Mouse (Mus musculus) ES-E14 (cell line): ENCODE measurements around the gene Tshb. TPM values are rescaled to one million over a fixed set of nuclear protein-coding genes. Genes with fewer than 3 reads are reported as not detected.

Source experiments
- DNase-seq: peaks from one replicate; pipeline ENCODE4 v3.0.0-alpha.2; 2013; ENCODE audit warnings: low read depth, low spot score
- H3K27ac ChIP-seq: 2 replicates; pipeline ENCODE4 v1.5.1; 2012; ENCODE audit warnings: low read depth, mild to moderate bottlenecking, low read length, moderate library complexity, mixed read lengths; ENCODE audit not compliant: poor library complexity, insufficient read depth, severe bottlenecking
- H3K36me3 ChIP-seq: 2 replicates; pipeline ENCODE4 v1.6.1; 2012; ENCODE audit warnings: mild to moderate bottlenecking, low read length, moderate library complexity, mixed read lengths; ENCODE audit not compliant: control insufficient read depth, poor library complexity, insufficient read depth, severe bottlenecking
- H3K4me1 ChIP-seq, 2 experiments: fragments of 150-350 bp in 1 of 2; sonication (generic) in 1 of 2; 2 replicates each; pipeline ENCODE4 v1.6.1; 2012; ENCODE audit warnings: low read length in 2 of 2, mild to moderate bottlenecking in 1 of 2, mixed read lengths in 1 of 2; ENCODE audit not compliant: control insufficient read depth in 2 of 2, insufficient read depth in 2 of 2, poor library complexity in 1 of 2
- H3K4me3 ChIP-seq, 2 experiments: fragments of 150-350 bp in 1 of 2; sonication (generic) in 1 of 2; 2 replicates each; pipeline ENCODE4 v1.5.1; 2012; ENCODE audit warnings: low read length in 2 of 2, low read depth in 1 of 2, mild to moderate bottlenecking in 1 of 2, mixed read lengths in 1 of 2; ENCODE audit not compliant: insufficient read depth in 1 of 2, poor library complexity in 1 of 2, severe bottlenecking in 1 of 2
- H3K9ac ChIP-seq: 2 replicates; pipeline ENCODE4 v1.6.1; 2012; ENCODE audit warnings: low read depth, mild to moderate bottlenecking, low read length, mixed read lengths; ENCODE audit not compliant: poor library complexity, insufficient read depth, severe bottlenecking
- H3K9me3 ChIP-seq: fragments of 150-350 bp; sonication (generic); 2 replicates; pipeline ENCODE4 v1.6.1; 2012; ENCODE audit warnings: low read depth, mild to moderate bottlenecking, low read length; ENCODE audit not compliant: control insufficient read depth, insufficient read depth
- CHD2 ChIP-seq: IDR thresholded peaks from 2 replicates; pipeline ENCODE4 v1.6.1; 2014; ENCODE audit warnings: mild to moderate bottlenecking, low read depth, low read length, inconsistent platforms
- HCFC1 ChIP-seq: IDR thresholded peaks from 2 replicates; pipeline ENCODE4 v1.6.1; 2012; ENCODE audit warnings: low read length, inconsistent platforms, borderline replicate concordance; ENCODE audit not compliant: insufficient read depth
- MAFK ChIP-seq: IDR thresholded peaks from 2 replicates; pipeline ENCODE4 v1.6.1; 2014; ENCODE audit warnings: mild to moderate bottlenecking, low read depth, low read length, inconsistent platforms; ENCODE audit not compliant: insufficient read depth
- ZC3H11A ChIP-seq: IDR thresholded peaks from 2 replicates; pipeline ENCODE4 v1.6.1; 2012; ENCODE audit warnings: low read depth, mild to moderate bottlenecking, inconsistent platforms, low read length, borderline replicate concordance
- ZNF384 ChIP-seq: IDR thresholded peaks from 2 replicates; pipeline ENCODE4 v1.6.1; 2012; ENCODE audit warnings: low read depth, low read length, inconsistent platforms
- in situ Hi-C, 2 experiments: fragments of 600-800 bp; cut with MboI; formaldehyde crosslinking; loops; one replicate each; pipeline ENCODE4 v1.15.1; 2025; ENCODE audit warnings: low sequenced_read_pairs in 2 of 2, inconsistent platforms in 1 of 2; ENCODE audit not compliant: unreplicated experiment in 2 of 2
- total RNA-seq: library from RNA; depleted of rRNA; stranded (reverse); fragments of 300-350 nt; gene quantifications from 2 replicates; pipeline ENCODE4 v1.2.3, GENCODE M21; 2012; rRNA removed

Tshb gene
- total RNA-seq, 1 experiment, result not detected

DNA sequence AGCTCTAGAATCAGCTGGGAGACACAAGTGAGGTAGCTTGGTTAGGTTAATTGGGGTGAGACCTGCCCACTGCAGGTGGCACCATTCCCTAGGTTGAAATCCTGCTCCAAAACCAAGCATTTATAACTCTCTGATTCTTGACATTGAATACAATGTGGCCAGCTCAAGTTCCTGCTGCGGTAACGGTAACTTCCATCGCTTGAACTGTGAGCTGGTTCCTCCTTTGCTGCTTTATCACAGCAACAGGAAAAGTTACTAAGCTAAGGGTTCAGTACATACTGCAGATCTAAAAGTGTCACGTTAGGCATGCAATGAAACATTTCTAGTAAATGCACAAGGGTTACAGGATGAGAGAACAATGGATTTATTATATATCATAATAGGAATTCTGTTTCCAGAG lies 49.9 kb downstream of the Tshb start:
- Histone ChIP-seq H3K9ac (no peak overlapping the region), H3K4me1 (no peaks in the 10 kb centered on the region), H3K36me3 (no peaks in the 10 kb centered on the region), H3K9me3 (no peaks in the 10 kb centered on the region), H3K27ac (no peak overlapping the region), H3K4me3 (no peak overlapping the region)
- TF ChIP-seq MAFK (no peak), ZNF384 (no peak), HCFC1 (no peak), ZC3H11A (no peak), CHD2 (no peak)
- DNase-seq, result no peak
- in situ Hi-C loops, result no loop called here

DNA sequence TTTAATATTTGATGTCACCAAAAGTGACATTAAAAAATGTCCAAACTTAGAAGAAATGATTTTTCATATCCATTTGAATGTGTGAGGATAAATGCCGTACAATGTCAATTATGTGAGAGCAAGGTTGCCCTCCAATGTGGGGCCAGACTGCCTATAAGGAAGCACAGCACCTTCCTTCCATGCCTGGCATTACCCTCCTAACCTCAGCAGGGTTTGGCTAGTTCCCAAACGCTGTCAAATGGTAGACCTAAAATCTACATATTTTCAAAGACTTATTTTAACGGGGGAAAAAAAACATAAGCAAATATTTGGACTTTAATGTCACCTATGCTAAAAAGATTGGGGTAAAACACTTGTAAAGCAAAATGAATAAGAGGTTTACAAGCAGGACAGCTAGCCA lies 51.4 kb downstream of the Tshb start:
- no peak overlapping the region for H3K4me3 ChIP-seq
- no peaks in the 10 kb centered on the region for H3K4me1 ChIP-seq
- TF ChIP-seq CHD2, result no peak
- TF ChIP-seq MAFK, result no peak
- no peak for TF ChIP-seq HCFC1
- no peak for TF ChIP-seq ZC3H11A
- TF ChIP-seq ZNF384, result no peak
- in situ Hi-C loops, result no loop called here
- no peaks in the 10 kb centered on the region for H3K9me3 ChIP-seq
- no peak overlapping the region for H3K9ac ChIP-seq
- no peaks in the 10 kb centered on the region for H3K36me3 ChIP-seq
- DNase-seq, result no peak
- H3K27ac ChIP-seq, result no peak overlapping the region

DNA sequence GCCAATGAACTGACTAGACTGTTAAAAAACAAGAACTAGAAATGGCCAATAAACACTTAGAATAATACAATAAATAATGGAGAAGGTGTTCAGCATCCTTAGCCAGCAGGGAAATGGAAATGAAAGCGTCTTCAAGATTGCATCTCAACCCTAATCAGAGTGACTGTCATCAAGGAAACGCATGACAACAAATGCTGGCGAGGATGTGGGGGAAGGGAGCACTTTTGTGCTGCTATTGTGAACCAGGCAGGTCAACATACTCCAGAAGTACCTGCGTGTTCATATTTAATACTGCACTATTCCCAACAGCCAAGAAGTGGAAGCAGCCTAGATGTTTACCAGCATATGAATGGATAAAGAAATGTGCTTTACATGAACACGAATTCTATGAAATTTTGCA lies 53.1 kb downstream of the Tshb start:
- in situ Hi-C loops, result no loop called here
- no peak overlapping the region for H3K4me3 ChIP-seq
- no peaks in the 10 kb centered on the region; the same call in 1 of the 2 replicates for H3K36me3 ChIP-seq

More for the DNA sequence above, 53.1 kb downstream of the Tshb start:
- DNase-seq, result no peak
- no peak for TF ChIP-seq ZC3H11A
- no peak for TF ChIP-seq HCFC1
- no peak for TF ChIP-seq ZNF384
- H3K9ac ChIP-seq, result no peak overlapping the region
- H3K27ac ChIP-seq, result no peak overlapping the region
- no peaks in the 10 kb centered on the region for H3K9me3 ChIP-seq
- H3K4me1 ChIP-seq, result 0 out of 4 replicates have a peak, but pooled peaks cover 0 to 5% of the 10 kb centered on the region in 2 experiments

Other genes with a start within 250 kb of the Tshb start
- 13.6 and 23.2 TPM in 2 replicates for gene Tspan2, start 48.2 kb downstream of the Tshb start, total RNA-seq
- 2.8 and 3.6 TPM in 2 replicates for gene Sycp1, start 153.4 kb upstream of the Tshb start, total RNA-seq
- gene Nr1h5, start 181.4 kb upstream of the Tshb start, total RNA-seq, result not detected in 2 replicates
- gene Sike1, start 213.0 kb upstream of the Tshb start, total RNA-seq, result 16.9 and 27.9 TPM in 2 replicates
- 252 and 323 TPM in 2 replicates for gene Csde1, start 237.7 kb upstream of the Tshb start, total RNA-seq